Mouse (Mus musculus) midbrain, embryonic 15.5 days (tissue): Measurements from ENCODE around the gene Mettl1. TPM values are rescaled to one million over a fixed set of nuclear protein-coding genes. Genes with fewer than 3 reads are reported as not detected.

Experiments
- microRNA counts: library from miRNA; unstranded; fragments of <30 nt; microRNA quantifications from one replicate; lab custom pipeline; 2016
- microRNA-seq: library from miRNA; unstranded; fragments of <30 nt; microRNA quantifications from one replicate; pipeline ENCODE4, GENCODE M21; 2016
- polyA plus RNA-seq: library from polyadenylated mRNA; unstranded; fragments of >200 nt; fragmentation: Nextera tagmentation; extraction: Ambion mirVana; gene quantifications from 2 replicates; pipeline ENCODE4 v1.2.1, GENCODE M21; 2015

Gene Mettl1
- polyA plus RNA-seq, 1 experiment from 2014 or later = 21.7 TPM

MicroRNA genes within 50 kb of the gene (microRNA counts, 519-probe panel; counts per million panel counts)
- microRNA mmu-miR-26a (lab: Ali Mortazavi, UCI) = 2,268 counts per million, percentile 31 among the panel's probes with 10 or more counts
- not detected for microRNA mmu-miR-546 (lab: Ali Mortazavi, UCI)

Small RNA genes within 50 kb of the gene (microRNA-seq; reads per million reads assigned to microRNA genes)
- gene Mir26a-2 (28.3 reads per million, percentile 39 among the genes with 10 or more reads in this experiment), gene Mir546 (not detected)

Other genes starting within 250 kb of the Mettl1 start
- gene Atp23, start 140.1 kb upstream of the Mettl1 start, polyA plus RNA-seq = 12.2 and 13.3 TPM in 2 replicates
- gene Ctdsp2, start 62.7 kb upstream of the Mettl1 start, polyA plus RNA-seq = 16.5 and 18.6 TPM in 2 replicates
- 2.2 and 3.2 TPM in 2 replicates for gene Avil, start 40.7 kb upstream of the Mettl1 start, polyA plus RNA-seq
- 57.3 and 62.7 TPM in 2 replicates for gene Tsfm, start 10.6 kb upstream of the Mettl1 start, polyA plus RNA-seq
- gene Eef1akmt3, start 99 bp downstream of the Mettl1 start, polyA plus RNA-seq = 0.08 and 0.37 TPM in 2 replicates
- 0.06 and 0.18 TPM in 2 replicates for gene Cyp27b1, start 6.8 kb downstream of the Mettl1 start, polyA plus RNA-seq
- gene March9, start 18.8 kb downstream of the Mettl1 start, polyA plus RNA-seq = 8.4 and 8.9 TPM in 2 replicates
- 793 and 910 TPM in 2 replicates for gene Cdk4, start 22.1 kb downstream of the Mettl1 start, polyA plus RNA-seq
- 113 and 120 TPM in 2 replicates for gene Tspan31, start 28.9 kb downstream of the Mettl1 start, polyA plus RNA-seq
- gene Agap2, start 33.9 kb downstream of the Mettl1 start, polyA plus RNA-seq = 6.3 and 6.6 TPM in 2 replicates
- 130 and 135 TPM in 2 replicates for gene Os9, start 79.7 kb downstream of the Mettl1 start, polyA plus RNA-seq
- gene B4galnt1, start 123.8 kb downstream of the Mettl1 start, polyA plus RNA-seq = 62.2 and 62.3 TPM in 2 replicates
- 0.94 and 0.98 TPM in 2 replicates for gene Slc26a10, start 139.2 kb downstream of the Mettl1 start, polyA plus RNA-seq
- gene Arhgef25, start 148.7 kb downstream of the Mettl1 start, polyA plus RNA-seq = 20.6 and 21.9 TPM in 2 replicates
- gene Dtx3, start 154.3 kb downstream of the Mettl1 start, polyA plus RNA-seq = 288 and 297 TPM in 2 replicates
- 17.9 and 18.7 TPM in 2 replicates for gene Pip4k2c, start 170.2 kb downstream of the Mettl1 start, polyA plus RNA-seq
- gene Kif5a, start 221.9 kb downstream of the Mettl1 start, polyA plus RNA-seq = 99.0 and 103 TPM in 2 replicates
- 355 and 362 TPM in 2 replicates for gene Dctn2, start 225.0 kb downstream of the Mettl1 start, polyA plus RNA-seq
- gene Mbd6, start 247.6 kb downstream of the Mettl1 start, polyA plus RNA-seq = 16.2 and 18.8 TPM in 2 replicates